Mouse (Mus musculus) adrenal gland, adult 2 months (tissue): ENCODE results near the gene Notch1. TPM values are rescaled to one million over a fixed set of nuclear protein-coding genes. Genes with fewer than 3 reads are reported as not detected.

Experiments
- microRNA-seq, 2 experiments: library from miRNA; unstranded; fragments of <30 nt; microRNA quantifications; one replicate each; pipeline ENCODE4 v1.2.0; 2021
- polyA plus RNA-seq: library from polyadenylated mRNA; depleted of rRNA; stranded (reverse); fragments of >200 nt; gene quantifications from 2 replicates; pipeline ENCODE4 v1.2.3, GENCODE M21; 2012; rRNA removed
- total RNA-seq, 2 experiments: library from RNA; stranded (reverse); gene quantifications; 2 replicates each; pipeline ENCODE4 v1.2.3; 2021

Gene Notch1
- total and polyA plus RNA-seq, 3 experiments = 17.6 to 37.1 (median 21.1) TPM

Small RNA genes within 50 kb of the gene (microRNA-seq; reads per million reads assigned to microRNA genes)
- gene Mir6996 = 0 reads per million in 2 experiments

Other genes starting within 250 kb of the Notch1 start
- 1 to 10 TPM in 1 of 2 experiments, under 1 TPM in 1; 0.58 to 1.0 TPM for gene Ccdc187, start 222.1 kb downstream of the Notch1 start, total RNA-seq
- 0.51 and 0.83 TPM in 2 replicates for gene Ccdc187, start 222.1 kb downstream of the Notch1 start, polyA plus RNA-seq
- gene Gpsm1, start 201.1 kb downstream of the Notch1 start, total RNA-seq = 10 to 100 TPM in 1 of 2 experiments, 1 to 10 TPM in 1; 9.4 to 14.9 TPM
- gene Gpsm1, start 201.1 kb downstream of the Notch1 start, polyA plus RNA-seq = 20.0 and 24.1 TPM in 2 replicates
- gene Dnlz, start 164.6 kb downstream of the Notch1 start, total RNA-seq = 10 to 100 TPM; 20.6 to 25.6 TPM
- gene Dnlz, start 164.6 kb downstream of the Notch1 start, polyA plus RNA-seq = 30.6 and 31.1 TPM in 2 replicates
- gene Card9, start 155.7 kb downstream of the Notch1 start, total RNA-seq = 1 to 10 TPM; 1.3 to 1.7 TPM
- 4.9 and 5.0 TPM in 2 replicates for gene Card9, start 155.7 kb downstream of the Notch1 start, polyA plus RNA-seq
- 10 to 100 TPM; 19.1 to 23.3 TPM for gene Snapc4, start 136.0 kb downstream of the Notch1 start, total RNA-seq
- 42.8 and 55.3 TPM in 2 replicates for gene Snapc4, start 136.0 kb downstream of the Notch1 start, polyA plus RNA-seq
- gene Entr1, start 127.3 kb downstream of the Notch1 start, total RNA-seq = 100 to 1,000 TPM in 1 of 2 experiments, 10 to 100 TPM in 1; 95.6 to 121 TPM
- 93.3 TPM in 2 replicates for gene Entr1, start 127.3 kb downstream of the Notch1 start, polyA plus RNA-seq
- 100 to 1,000 TPM; 144 to 148 TPM for gene Pmpca, start 127.3 kb downstream of the Notch1 start, total RNA-seq
- gene Pmpca, start 127.3 kb downstream of the Notch1 start, polyA plus RNA-seq = 50.1 and 79.3 TPM in 2 replicates
- 10 to 100 TPM; 17.2 to 18.0 TPM for gene Inpp5e, start 107.5 kb downstream of the Notch1 start, total RNA-seq
- gene Inpp5e, start 107.5 kb downstream of the Notch1 start, polyA plus RNA-seq = 35.2 and 36.2 TPM in 2 replicates
- 10 to 100 TPM; 46.4 to 70.8 TPM for gene Sec16a, start 71.4 kb downstream of the Notch1 start, total RNA-seq
- 70.1 and 84.9 TPM in 2 replicates for gene Sec16a, start 71.4 kb downstream of the Notch1 start, polyA plus RNA-seq
- 100 to 1,000 TPM in 1 of 2 experiments, 10 to 100 TPM in 1; 71.2 to 146 TPM for gene Egfl7, start 63.4 kb upstream of the Notch1 start, total RNA-seq
- 355 and 444 TPM in 2 replicates for gene Egfl7, start 63.4 kb upstream of the Notch1 start, polyA plus RNA-seq
- gene Gm20532, start 70.0 kb upstream of the Notch1 start, total RNA-seq = not detected
- not detected in 2 replicates for gene Gm20532, start 70.0 kb upstream of the Notch1 start, polyA plus RNA-seq
- 100 to 1,000 TPM; 469 to 591 TPM for gene Agpat2, start 87.8 kb upstream of the Notch1 start, total RNA-seq
- gene Agpat2, start 87.8 kb upstream of the Notch1 start, polyA plus RNA-seq = 584 and 714 TPM in 2 replicates
- gene Fam69b, start 111.8 kb upstream of the Notch1 start, total RNA-seq = 10 to 100 TPM in 1 of 2 experiments, 1 to 10 TPM in 1; 6.9 to 15.7 TPM
- gene Fam69b, start 111.8 kb upstream of the Notch1 start, polyA plus RNA-seq = 21.8 and 33.4 TPM in 2 replicates
- gene Lcn4, start 154.6 kb upstream of the Notch1 start, total RNA-seq = not detected
- not detected in 2 replicates for gene Lcn4, start 154.6 kb upstream of the Notch1 start, polyA plus RNA-seq